Mouse (Mus musculus) C2C12 (cell line): ENCODE data around the gene Pdzd11.

ENCODE experiments used
- CEBPB ChIP-seq: IDR thresholded peaks from one replicate; pipeline ENCODE4 v1.6.1; 2011; ENCODE audit warnings: low read depth, mild to moderate bottlenecking, control low read depth, moderate library complexity
- CTCF ChIP-seq: IDR thresholded peaks from one replicate; pipeline ENCODE4 v1.5.1; 2011; ENCODE audit not compliant: control insufficient read depth, insufficient read depth, insufficient read length
- MAX ChIP-seq: IDR thresholded peaks from one replicate; pipeline ENCODE4 v1.6.1; 2011; ENCODE audit warnings: mild to moderate bottlenecking, control low read depth
- MYOD1 ChIP-seq: IDR thresholded peaks from one replicate; pipeline ENCODE4 v1.6.1; 2011; ENCODE audit warnings: low read depth; ENCODE audit not compliant: control insufficient read depth, insufficient read length
- MYOG ChIP-seq: IDR thresholded peaks from one replicate; pipeline ENCODE4 v1.6.1; 2011; ENCODE audit not compliant: control insufficient read depth, insufficient read length; ENCODE audit errors: extremely low read depth
- USF1 ChIP-seq: IDR thresholded peaks from one replicate; pipeline ENCODE4 v1.6.1; 2011; ENCODE audit warnings: low read depth, mild to moderate bottlenecking, control low read depth, moderate library complexity

GRCm38 (mm10) chrX:100625802-100626793 is at the start of gene Pdzd11:
- TF ChIP-seq CTCF (no peak), MYOG (no peak), MAX (peak; percentile 43), USF1 (no peak), CEBPB (no peak), MYOD1 (no peak)
